Mouse (Mus musculus): ENCODE results near the gene B2m. TPM values are rescaled to one million over a fixed set of nuclear protein-coding genes. Genes with fewer than 3 reads are reported as not detected.

Gene B2m
- polyA plus RNA-seq, 1 experiment from 2014 or later: 221 TPM

DNA sequence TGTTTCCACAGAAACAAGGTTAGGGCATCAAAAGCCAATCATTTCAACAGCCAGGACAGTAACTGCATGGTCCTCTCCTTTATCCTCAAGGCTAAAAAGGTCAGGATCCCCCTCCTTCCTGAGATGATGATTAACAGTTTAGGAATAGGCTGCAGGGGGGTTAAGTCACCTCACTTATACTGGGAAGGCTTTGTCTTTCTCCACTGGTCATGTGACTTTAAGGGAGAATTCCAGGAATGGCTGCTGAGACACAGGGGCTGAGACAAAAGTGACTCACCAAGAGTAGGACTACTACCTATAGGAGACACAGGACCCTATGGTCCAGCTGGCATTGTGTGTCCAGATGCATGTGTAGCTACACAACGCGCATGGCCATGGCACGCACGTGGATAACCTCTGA lies 19.9 kb upstream of the B2m start:
- ATAC-seq (ENCODE audit: low FRiP score, low TSS enrichment): no peak
- Histone ChIP-seq H3K27me3 (ENCODE audit: insufficient read depth, low read length) (no peaks in the 10 kb centered on the region), H3K4me3 (ENCODE audit: low read length) (no peak overlapping the region), H3K9me3 (ENCODE audit: low read length) (no peaks in the 10 kb centered on the region), H3K9ac (replicated peaks; ENCODE audit: low read length) (no peak overlapping the region), H3K36me3 (ENCODE audit: insufficient read depth, low read length) (no peaks in the 10 kb centered on the region), H3K4me2 (replicated peaks; ENCODE audit: low read depth, low read length) (no peak overlapping the region), H3K27ac (ENCODE audit: low read length) (no peak overlapping the region), H3K4me1 (ENCODE audit: insufficient read depth, low read length) (no peaks in the 10 kb centered on the region)
- WGBS: 93% methylated on average over 4 of the region's 4 CpGs

GRCm38 (mm10) chr2:122132078-122132477 lies 15.4 kb upstream of the B2m start:
- no peak overlapping the region for H3K9ac ChIP-seq (replicated peaks; ENCODE audit: low read length)
- H3K4me2 ChIP-seq (replicated peaks; ENCODE audit: low read depth, low read length): no peak overlapping the region
- H3K27ac ChIP-seq (ENCODE audit: low read length): no peak overlapping the region
- ATAC-seq (ENCODE audit: low FRiP score, low TSS enrichment): no peak
- H3K4me3 ChIP-seq (ENCODE audit: low read length): no peak overlapping the region
- no peaks in the 10 kb centered on the region for H3K4me1 ChIP-seq (ENCODE audit: insufficient read depth, low read length)
- no peaks in the 10 kb centered on the region for H3K9me3 ChIP-seq (ENCODE audit: low read length)
- no peaks in the 10 kb centered on the region for H3K27me3 ChIP-seq (ENCODE audit: insufficient read depth, low read length)
- H3K36me3 ChIP-seq (ENCODE audit: insufficient read depth, low read length): no peaks in the 10 kb centered on the region
- WGBS: 96% methylated on average over 2 of the region's 2 CpGs

- Histone ChIP-seq H3K4me1 (ENCODE audit: insufficient read depth, low read length) (no peaks in the 10 kb centered on the region), H3K36me3 (ENCODE audit: insufficient read depth, low read length) (no peaks in the 10 kb centered on the region), H3K9ac (replicated peaks; ENCODE audit: low read length) (no peak overlapping the region), H3K27ac (ENCODE audit: low read length) (no peak overlapping the region), H3K27me3 (ENCODE audit: insufficient read depth, low read length) (no peaks in the 10 kb centered on the region), H3K4me3 (ENCODE audit: low read length) (no peak overlapping the region), H3K4me2 (replicated peaks; ENCODE audit: low read depth, low read length) (no peak overlapping the region), H3K9me3 (ENCODE audit: low read length) (no peaks in the 10 kb centered on the region)
- no peak for ATAC-seq (ENCODE audit: low FRiP score, low TSS enrichment)
- 73% methylated on average over 2 of the region's 2 CpGs for WGBS
Measured at GRCm38 (mm10) chr2:122132618-122133017, 14.9 kb upstream of the B2m start.

DNA sequence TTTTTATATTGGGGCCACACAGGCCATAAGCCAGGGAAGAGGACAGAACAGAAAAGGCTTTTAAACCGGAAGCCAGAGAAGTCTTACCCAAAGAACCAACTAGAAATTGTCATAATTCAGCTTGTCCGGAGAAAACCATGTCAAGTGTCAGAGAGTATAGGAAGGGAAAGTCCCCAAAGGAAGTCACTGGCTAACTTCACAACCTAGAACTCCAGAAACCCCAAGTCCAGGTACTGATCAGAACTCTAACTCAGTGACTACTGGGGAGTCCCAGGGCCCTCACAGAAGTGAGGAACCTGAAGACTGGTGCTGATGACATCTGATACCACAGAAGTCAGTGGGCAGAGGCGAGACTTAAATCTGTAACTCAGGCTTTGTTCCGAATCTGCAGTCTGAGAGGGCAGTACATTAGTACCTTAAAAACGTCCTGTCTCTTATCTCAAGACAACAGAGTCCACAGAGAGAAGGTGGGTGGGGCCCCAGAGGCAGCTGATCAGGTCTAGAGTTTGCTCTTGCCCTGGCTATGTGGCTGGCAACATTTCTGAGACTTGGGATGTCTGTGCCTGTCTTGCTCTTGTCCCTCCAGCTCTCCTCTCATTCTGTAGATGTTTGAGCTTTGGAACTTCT lies 9.5 kb upstream of the B2m start:
- Histone ChIP-seq H3K9me3 (ENCODE audit: low read length) (no peaks in the 10 kb centered on the region), H3K4me3 (ENCODE audit: low read length) (no peak overlapping the region), H3K9ac (replicated peaks; ENCODE audit: low read length) (no peak overlapping the region), H3K4me2 (replicated peaks; ENCODE audit: low read depth, low read length) (no peak overlapping the region), H3K36me3 (ENCODE audit: insufficient read depth, low read length) (no peaks in the 10 kb centered on the region), H3K4me1 (ENCODE audit: insufficient read depth, low read length) (no peaks in the 10 kb centered on the region), H3K27ac (ENCODE audit: low read length) (no peak overlapping the region), H3K27me3 (ENCODE audit: insufficient read depth, low read length) (no peaks in the 10 kb centered on the region)
- ATAC-seq (ENCODE audit: low FRiP score, low TSS enrichment): no peak
- 41% methylated on average over 5 of the region's 5 CpGs for WGBS

DNA sequence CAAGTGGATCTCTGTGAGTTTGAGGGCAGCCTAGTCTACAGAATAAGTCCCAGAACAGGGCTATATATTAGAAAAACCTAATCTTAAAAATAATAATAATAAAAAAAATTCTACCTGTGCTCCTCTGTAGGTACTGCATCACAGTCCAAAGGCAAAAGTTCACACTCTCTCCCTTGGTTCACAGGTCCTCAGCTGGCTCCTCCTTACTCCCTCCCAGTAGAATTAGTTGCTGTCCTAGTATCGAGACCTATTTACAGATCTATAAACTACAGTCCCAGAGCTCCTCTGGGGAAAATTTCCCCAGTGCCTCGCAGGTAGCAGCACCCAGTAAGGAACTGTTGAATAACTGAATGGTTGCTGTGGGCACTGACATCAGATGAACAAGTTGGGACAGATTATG lies 6.7 kb upstream of the B2m start:
- no peak for ATAC-seq (ENCODE audit: low FRiP score, low TSS enrichment)
- Histone ChIP-seq H3K4me3 (ENCODE audit: low read length) (no peak overlapping the region), H3K27ac (ENCODE audit: low read length) (no peak overlapping the region), H3K27me3 (ENCODE audit: insufficient read depth, low read length) (no peaks in the 10 kb centered on the region), H3K4me2 (replicated peaks; ENCODE audit: low read depth, low read length) (no peak overlapping the region), H3K36me3 (ENCODE audit: insufficient read depth, low read length) (no peaks in the 10 kb centered on the region), H3K9ac (replicated peaks; ENCODE audit: low read length) (no peak overlapping the region), H3K9me3 (ENCODE audit: low read length) (no peaks in the 10 kb centered on the region), H3K4me1 (ENCODE audit: insufficient read depth, low read length) (no peaks in the 10 kb centered on the region)
- WGBS: 76% methylated on average over 2 of the region's 2 CpGs

GRCm38 (mm10) chr2:122141332-122141967 lies 6.0 kb upstream of the B2m start:
- H3K4me1 ChIP-seq (ENCODE audit: insufficient read depth, low read length): no peaks in the 10 kb centered on the region
- H3K9me3 ChIP-seq (ENCODE audit: low read length): no peaks in the 10 kb centered on the region
- no peak for ATAC-seq (ENCODE audit: low FRiP score, low TSS enrichment)
- H3K36me3 ChIP-seq (ENCODE audit: insufficient read depth, low read length): no peaks in the 10 kb centered on the region
- no peak overlapping the region for H3K4me2 ChIP-seq (replicated peaks; ENCODE audit: low read depth, low read length)
- H3K9ac ChIP-seq (replicated peaks; ENCODE audit: low read length): no peak overlapping the region
- no peaks in the 10 kb centered on the region for H3K27me3 ChIP-seq (ENCODE audit: insufficient read depth, low read length)
- no peak overlapping the region for H3K27ac ChIP-seq (ENCODE audit: low read length)
- 78% methylated on average over 5 of the region's 5 CpGs for WGBS
- H3K4me3 ChIP-seq (ENCODE audit: low read length): no peak overlapping the region

GRCm38 (mm10) chr2:122143111-122143510 lies 4.4 kb upstream of the B2m start:
- WGBS: 92% methylated on average over 3 of the region's 3 CpGs
- H3K36me3 ChIP-seq (ENCODE audit: insufficient read depth, low read length): no peaks in the 10 kb centered on the region
- H3K4me3 ChIP-seq (ENCODE audit: low read length): no peak overlapping the region
- H3K4me1 ChIP-seq (ENCODE audit: insufficient read depth, low read length): 0 out of 2 replicates have a peak, but pooled peaks cover 3% of the 10 kb centered on the region
- H3K4me2 ChIP-seq (replicated peaks; ENCODE audit: low read depth, low read length): no peak overlapping the region
- H3K27ac ChIP-seq (ENCODE audit: low read length): no peak overlapping the region
- no peak for ATAC-seq (ENCODE audit: low FRiP score, low TSS enrichment)
- H3K9ac ChIP-seq (replicated peaks; ENCODE audit: low read length): no peak overlapping the region
- no peaks in the 10 kb centered on the region for H3K27me3 ChIP-seq (ENCODE audit: insufficient read depth, low read length)
- no peaks in the 10 kb centered on the region for H3K9me3 ChIP-seq (ENCODE audit: low read length)

GRCm38 (mm10) chr2:122145756-122146155 lies 1.7 kb upstream of the B2m start:
- H3K27me3 ChIP-seq (ENCODE audit: insufficient read depth, low read length): no peaks in the 10 kb centered on the region
- no peaks in the 10 kb centered on the region for H3K9me3 ChIP-seq (ENCODE audit: low read length)
- no peak overlapping the region for H3K4me2 ChIP-seq (replicated peaks; ENCODE audit: low read depth, low read length)
- H3K4me1 ChIP-seq (ENCODE audit: insufficient read depth, low read length): peaks cover 3% of the 10 kb centered on the region; the same call in 1 of the 2 replicates
- no peaks in the 10 kb centered on the region for H3K36me3 ChIP-seq (ENCODE audit: insufficient read depth, low read length)
- no peak overlapping the region for H3K27ac ChIP-seq (ENCODE audit: low read length)
- no peak for ATAC-seq (ENCODE audit: low FRiP score, low TSS enrichment)
- WGBS: 73% methylated on average over 4 of the region's 4 CpGs
- no peak overlapping the region for H3K4me3 ChIP-seq (ENCODE audit: low read length)
- H3K9ac ChIP-seq (replicated peaks; ENCODE audit: low read length): no peak overlapping the region

GRCm38 (mm10) chr2:122146687-122147086 lies 799 bp upstream of the B2m start:
- ATAC-seq (ENCODE audit: low FRiP score, low TSS enrichment): no peak

DNA sequence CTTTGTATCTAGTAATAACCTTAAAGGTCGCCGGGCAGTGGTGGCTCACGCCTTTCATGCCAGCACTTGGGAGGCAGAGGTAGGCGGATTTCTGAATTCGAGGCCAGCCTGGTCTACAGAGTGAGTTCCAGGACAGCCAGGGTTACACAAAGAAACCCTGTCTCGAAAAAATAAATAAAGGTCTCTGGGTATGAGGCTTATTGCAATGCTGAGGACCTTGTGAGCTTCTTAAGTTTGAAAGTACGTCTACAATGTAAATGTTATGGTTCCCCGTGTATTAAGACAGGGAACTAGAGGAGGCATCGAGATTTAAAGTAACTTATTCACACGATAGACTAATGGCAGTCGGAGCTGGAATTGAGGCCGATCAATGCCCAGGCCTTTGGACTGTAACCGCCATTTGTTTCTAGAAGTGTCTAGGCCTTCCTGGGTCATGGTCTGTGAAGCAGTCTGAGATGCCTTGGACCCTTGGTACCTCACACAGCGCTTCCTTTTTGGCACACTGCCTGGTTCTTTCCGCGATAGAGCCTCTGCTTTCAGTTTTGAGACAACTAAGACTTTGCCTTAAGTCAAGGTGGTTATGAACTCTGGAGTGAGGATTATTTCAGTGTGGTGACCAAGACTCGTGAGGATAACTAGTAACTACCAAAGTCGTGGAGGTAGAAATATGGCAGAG lies 894 bp downstream of the B2m start:
- no peaks in the 10 kb centered on the region for H3K36me3 ChIP-seq (ENCODE audit: insufficient read depth, low read length)
- peaks cover 3% of the 10 kb centered on the region; the same call in 1 of the 2 replicates for H3K4me1 ChIP-seq (ENCODE audit: insufficient read depth, low read length)
- peak overlapping the region; percentile 86 for H3K9ac ChIP-seq (replicated peaks; ENCODE audit: low read length)
- H3K4me2 ChIP-seq (replicated peaks; ENCODE audit: low read depth, low read length): peak overlapping the region; percentile 81
- WGBS: 27% methylated on average over 18 of the region's 18 CpGs
- ATAC-seq (ENCODE audit: low FRiP score, low TSS enrichment): peak; percentile 28
- H3K4me3 ChIP-seq (ENCODE audit: low read length): peak overlapping the region; percentile 71
- peak overlapping the region; percentile 58; the same call in 1 of the 2 replicates for H3K27ac ChIP-seq (ENCODE audit: low read length)
- no peaks in the 10 kb centered on the region for H3K9me3 ChIP-seq (ENCODE audit: low read length)
- H3K27me3 ChIP-seq (ENCODE audit: insufficient read depth, low read length): no peaks in the 10 kb centered on the region

More at GRCm38 (mm10) chr2:122146687-122147086, 799 bp upstream of the B2m start:
- H3K4me2 ChIP-seq (replicated peaks; ENCODE audit: low read depth, low read length): no peak overlapping the region
- H3K27ac ChIP-seq (ENCODE audit: low read length): no peak overlapping the region
- H3K4me3 ChIP-seq (ENCODE audit: low read length): no peak overlapping the region
- H3K27me3 ChIP-seq (ENCODE audit: insufficient read depth, low read length): no peaks in the 10 kb centered on the region
- no peaks in the 10 kb centered on the region for H3K9me3 ChIP-seq (ENCODE audit: low read length)
- no peaks in the 10 kb centered on the region for H3K36me3 ChIP-seq (ENCODE audit: insufficient read depth, low read length)
- peaks cover 3% of the 10 kb centered on the region; the same call in 1 of the 2 replicates for H3K4me1 ChIP-seq (ENCODE audit: insufficient read depth, low read length)
- 75% methylated on average over 6 of the region's 6 CpGs for WGBS
- no peak overlapping the region for H3K9ac ChIP-seq (replicated peaks; ENCODE audit: low read length)

Measured in kidney, embryonic 16.5 days (tissue).